Mouse (Mus musculus) lung, postnatal 36 days (tissue): ENCODE results near the gene Olfr491.

ENCODE experiments used
- DNase-seq: peaks from one replicate; pipeline ENCODE4 v3.0.0; 2022; ENCODE audit warnings: mixed read lengths

Gene Olfr491

GRCm38 (mm10) chr7:108313151-108313550, at the start of gene Olfr491:
TSS of gene Olfr491 (plus strand) at chr7:108313451.
- DNase-seq = no peak

- no peak for DNase-seq
Measured at GRCm38 (mm10) chr7:108288834-108289233, 24.4 kb upstream of the Olfr491 start, which contains the start of gene Olfr490. TSS of gene Olfr490 (minus strand) at chr7:108288934.

- no peak for DNase-seq
Measured at GRCm38 (mm10) chr7:108323574-108323973, 10.3 kb downstream of the Olfr491 start, which contains the start of gene Olfr492. TSS of gene Olfr492 (minus strand) at chr7:108323674.

GRCm38 (mm10) chr7:108346879-108347278, 33.6 kb downstream of the Olfr491 start, which contains the start of gene Olfr493:
TSS of gene Olfr493 (minus strand) at chr7:108346979.
- DNase-seq = no peak

GRCm38 (mm10) chr7:108365035-108365434, 51.8 kb downstream of the Olfr491 start, which contains the start of gene Olfr494:
TSS of gene Olfr494 (plus strand) at chr7:108365335.
- DNase-seq = no peak
